Mouse (Mus musculus) stomach, embryonic 15.5 days (tissue): ENCODE measurements at regions not wholly inside any gene's neighbourhood (a gene's known extent, or its start where the extent isn't known, plus 50 kb on each side); places are given as distances from the start of the nearest gene placed in this dataset.

ENCODE experiments used
- ATAC-seq: fragments of 200-750 bp; cut with Nextera tagmentation; 2 replicates; pipeline ENCODE4 v1.8.0; 2017; ENCODE audit warnings: low read depth, moderate number of reproducible peaks, moderate TSS enrichment; ENCODE audit not compliant: insufficient read depth, low FRiP score
- H3K27ac ChIP-seq: fragments of 300-500 bp; sonication (generic); 2 replicates; pipeline ENCODE4 v1.5.1; 2015; ENCODE audit warnings: mild to moderate bottlenecking, inconsistent platforms
- H3K27me3 ChIP-seq: fragments of 300-500 bp; sonication (generic); replicated peaks from 2 replicates; pipeline ENCODE4 v1.6.1; 2015; ENCODE audit warnings: inconsistent platforms
- H3K36me3 ChIP-seq: fragments of 300-500 bp; sonication (generic); 2 replicates; pipeline ENCODE4 v1.6.1; 2015; ENCODE audit warnings: inconsistent platforms
- H3K4me1 ChIP-seq: fragments of 300-500 bp; sonication (generic); 2 replicates; pipeline ENCODE4 v1.6.1; 2015; ENCODE audit warnings: inconsistent platforms
- H3K4me2 ChIP-seq: fragments of 300-500 bp; sonication (generic); 2 replicates; pipeline ENCODE4 v1.6.1; 2015; ENCODE audit warnings: mild to moderate bottlenecking, inconsistent platforms
- H3K4me3 ChIP-seq: fragments of 300-500 bp; sonication (generic); replicated peaks from 2 replicates; pipeline ENCODE4 v1.5.1; 2015; ENCODE audit warnings: inconsistent platforms
- H3K9ac ChIP-seq: fragments of 300-500 bp; sonication (generic); 2 replicates; pipeline ENCODE4 v1.6.1; 2015; ENCODE audit warnings: inconsistent platforms
- H3K9me3 ChIP-seq: fragments of 300-500 bp; sonication (generic); 2 replicates; pipeline ENCODE4 v1.6.1; 2016; ENCODE audit warnings: inconsistent platforms
- WGBS: fragments of 180-500 bp; shearing (Covaris S2); methylation state at CpG from one replicate; pipeline ENCODE4 v1.1.7; 2015; 5-methylcytosine and 5-hydroxymethylcytosine counted together

DNA sequence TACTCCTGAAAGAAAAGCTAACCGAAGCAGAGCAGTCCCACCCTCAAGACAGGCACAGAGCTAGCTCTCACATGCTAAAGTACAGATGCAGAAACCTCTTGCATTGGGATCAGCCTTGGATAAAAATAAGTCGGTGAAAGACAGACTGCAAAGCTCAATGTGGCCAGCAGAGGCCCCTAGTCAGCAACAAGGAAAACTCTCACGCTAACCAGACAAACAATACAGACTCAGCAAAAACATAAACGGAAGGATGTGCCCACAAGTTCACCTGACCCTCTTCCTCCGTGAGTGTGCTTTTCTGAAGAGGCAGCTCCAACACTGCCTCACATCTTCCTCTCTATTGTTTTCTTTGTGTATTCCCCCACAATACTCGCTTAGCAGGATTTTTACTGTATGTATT, 77.8 kb downstream of the Rpia start:
- Histone ChIP-seq H3K4me1 (no peaks in the 10 kb centered on the region), H3K27me3 (no peaks in the 10 kb centered on the region), H3K9ac (no peak overlapping the region), H3K4me2 (0 out of 2 replicates have a peak overlapping the region, but pooled peaks have one; percentile 8), H3K4me3 (no peak overlapping the region), H3K36me3 (no peaks in the 10 kb centered on the region), H3K9me3 (no peaks in the 10 kb centered on the region), H3K27ac (no peak overlapping the region)
- WGBS: 13% methylated on average over 6 of the region's 6 CpGs
- no peak; the same call in 1 of the 2 replicates for ATAC-seq

DNA sequence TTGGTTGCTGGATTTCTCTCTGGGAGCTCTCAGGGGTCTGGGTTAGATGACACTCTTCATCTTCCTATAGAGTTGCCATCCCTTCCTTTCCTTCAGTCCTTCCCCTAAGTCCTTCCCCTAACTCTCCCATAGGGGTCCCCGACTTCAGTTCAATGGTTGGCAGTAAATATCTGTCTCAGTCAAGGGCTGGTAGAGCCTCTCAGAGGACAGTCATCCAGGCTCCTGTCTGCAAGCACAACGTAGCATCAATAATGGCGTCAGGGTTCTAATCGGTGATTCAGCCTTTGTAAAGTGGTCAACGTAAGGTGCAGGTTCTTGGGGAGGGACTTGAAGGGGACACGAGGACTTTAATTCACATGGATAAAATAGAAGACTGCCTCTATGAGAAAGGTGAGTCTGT, 78.4 kb downstream of the Rpia start:
- H3K27me3 ChIP-seq: no peaks in the 10 kb centered on the region
- 73% methylated on average over 6 of the region's 6 CpGs for WGBS
- no peak overlapping the region for H3K4me3 ChIP-seq
- H3K9me3 ChIP-seq: no peaks in the 10 kb centered on the region
- H3K27ac ChIP-seq: no peak overlapping the region
- H3K4me1 ChIP-seq: no peaks in the 10 kb centered on the region
- ATAC-seq: no peak
- no peak overlapping the region for H3K9ac ChIP-seq
- no peaks in the 10 kb centered on the region for H3K36me3 ChIP-seq
- H3K4me2 ChIP-seq: no peak overlapping the region

GRCm38 (mm10) chr6:70713118-70713517, 78.9 kb downstream of the Rpia start:
- H3K36me3 ChIP-seq: no peaks in the 10 kb centered on the region
- no peak for ATAC-seq
- no peak overlapping the region for H3K4me3 ChIP-seq
- no peaks in the 10 kb centered on the region for H3K9me3 ChIP-seq
- H3K4me2 ChIP-seq: no peak overlapping the region
- 29% methylated on average over 7 of the region's 7 CpGs for WGBS
- no peak overlapping the region for H3K9ac ChIP-seq
- no peaks in the 10 kb centered on the region for H3K4me1 ChIP-seq
- H3K27ac ChIP-seq: no peak overlapping the region
- no peaks in the 10 kb centered on the region for H3K27me3 ChIP-seq

DNA sequence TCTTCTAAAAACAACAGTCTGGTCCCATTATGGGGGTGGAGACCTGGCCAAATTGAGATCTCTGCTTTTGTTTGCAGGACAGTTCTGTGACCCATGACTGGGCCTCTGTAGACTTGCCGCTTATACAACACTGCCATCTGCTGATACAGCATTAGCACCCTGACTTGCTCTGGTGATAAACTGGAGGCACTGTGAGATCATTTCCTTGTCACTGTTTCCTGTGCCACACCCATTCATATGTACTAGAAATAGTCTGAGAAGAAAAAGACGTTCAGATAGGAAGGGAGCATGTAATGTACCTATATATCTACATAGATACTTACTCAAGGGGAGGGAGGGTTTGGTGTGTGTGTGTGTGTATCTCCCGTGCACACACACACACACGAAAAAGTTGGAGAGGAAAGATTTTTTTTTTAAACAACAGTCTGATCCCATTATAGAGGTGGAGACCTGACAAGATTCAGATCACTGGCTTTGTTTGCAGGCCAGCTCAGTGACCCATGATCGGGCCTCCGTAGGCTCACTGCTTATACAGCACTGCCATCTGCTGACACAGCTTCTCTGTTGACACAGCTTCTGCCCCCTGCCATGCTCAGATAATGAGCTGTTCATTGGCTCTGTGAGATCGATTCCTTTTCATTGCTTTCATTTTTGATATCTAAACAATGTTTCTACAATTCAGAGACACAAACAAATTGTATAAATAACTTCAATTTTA, 82.5 kb downstream of the Rpia start:
- H3K27me3 ChIP-seq: no peaks in the 10 kb centered on the region
- H3K4me3 ChIP-seq: no peak overlapping the region
- no peaks in the 10 kb centered on the region for H3K9me3 ChIP-seq
- peak; percentile 83 for ATAC-seq
- no peaks in the 10 kb centered on the region for H3K4me1 ChIP-seq
- H3K4me2 ChIP-seq: peak overlapping the region; percentile 24; the same call in 1 of the 2 replicates
- no peak overlapping the region for H3K27ac ChIP-seq
- 22% methylated on average over 7 of the region's 7 CpGs for WGBS
- H3K9ac ChIP-seq: no peak overlapping the region
- no peaks in the 10 kb centered on the region for H3K36me3 ChIP-seq

GRCm38 (mm10) chr6:70695596-70695995, 96.4 kb downstream of the Rpia start:
- ATAC-seq: no peak
- 97% methylated on average over 26 of the region's 26 CpGs for WGBS
- Histone ChIP-seq H3K4me3 (no peak overlapping the region), H3K27ac (no peak overlapping the region), H3K9me3 (no peaks in the 10 kb centered on the region), H3K4me2 (no peak overlapping the region), H3K36me3 (no peaks in the 10 kb centered on the region), H3K4me1 (no peaks in the 10 kb centered on the region), H3K9ac (no peak overlapping the region), H3K27me3 (no peaks in the 10 kb centered on the region)
